Mouse (Mus musculus) ES-Bruce4 (cell line): ENCODE data around the gene Slc43a1. TPM values are rescaled to one million over a fixed set of nuclear protein-coding genes. Genes with fewer than 3 reads are reported as not detected.

Experiments
- H3K27ac ChIP-seq: 2 replicates; pipeline ENCODE4 v1.5.1; 2012; ENCODE audit warnings: low read length, inconsistent platforms; ENCODE audit not compliant: insufficient read depth
- H3K27me3 ChIP-seq: 2 replicates; pipeline ENCODE4 v1.6.1; 2012; ENCODE audit warnings: mild to moderate bottlenecking, low read length, inconsistent platforms; ENCODE audit not compliant: control insufficient read depth, poor library complexity, insufficient read depth, severe bottlenecking
- H3K36me3 ChIP-seq: 2 replicates; pipeline ENCODE4 v1.6.1; 2012; ENCODE audit warnings: inconsistent platforms, mild to moderate bottlenecking, low read length, moderate library complexity; ENCODE audit not compliant: control insufficient read depth, poor library complexity, insufficient read depth, severe bottlenecking
- H3K4me1 ChIP-seq: one replicate; pipeline ENCODE4 v1.8.1; 2011; ENCODE audit warnings: low read length; ENCODE audit not compliant: control insufficient read depth, insufficient read depth
- H3K4me3 ChIP-seq: 2 replicates; pipeline ENCODE4 v1.5.1; 2011; ENCODE audit warnings: low read depth, mild to moderate bottlenecking, low read length
- H3K9ac ChIP-seq: 2 replicates; pipeline ENCODE4 v1.6.1; 2012; ENCODE audit warnings: low read depth, mild to moderate bottlenecking, inconsistent platforms; ENCODE audit not compliant: poor library complexity, severe bottlenecking
- H3K9me3 ChIP-seq: replicated peaks from 2 replicates; pipeline ENCODE4 v1.6.1; 2012; ENCODE audit warnings: mild to moderate bottlenecking, low read length, inconsistent platforms; ENCODE audit not compliant: control insufficient read depth, poor library complexity, insufficient read depth, severe bottlenecking
- CTCF ChIP-seq: IDR thresholded peaks from one replicate; pipeline ENCODE4 v1.8.1; 2011; ENCODE audit warnings: low read depth, low read length
- EP300 ChIP-seq: IDR thresholded peaks from 2 replicates; pipeline ENCODE4 v1.6.1; 2011; ENCODE audit warnings: low read depth, low read length; ENCODE audit not compliant: insufficient read depth
- POLR2A ChIP-seq: IDR thresholded peaks from one replicate; pipeline ENCODE4 v1.8.1; 2011; ENCODE audit warnings: low read length; ENCODE audit not compliant: insufficient read depth
- polyA plus RNA-seq: library from polyadenylated mRNA; stranded (reverse); fragments of >200 nt; gene quantifications from 2 replicates; pipeline ENCODE4 v1.2.4, GENCODE M21; 2011; ENCODE audit warnings: low read depth; ENCODE audit not compliant: missing spikeins, insufficient read depth, insufficient read length

Slc43a1 gene
- polyA plus RNA-seq, 1 experiment = 11.5 TPM

DNA sequence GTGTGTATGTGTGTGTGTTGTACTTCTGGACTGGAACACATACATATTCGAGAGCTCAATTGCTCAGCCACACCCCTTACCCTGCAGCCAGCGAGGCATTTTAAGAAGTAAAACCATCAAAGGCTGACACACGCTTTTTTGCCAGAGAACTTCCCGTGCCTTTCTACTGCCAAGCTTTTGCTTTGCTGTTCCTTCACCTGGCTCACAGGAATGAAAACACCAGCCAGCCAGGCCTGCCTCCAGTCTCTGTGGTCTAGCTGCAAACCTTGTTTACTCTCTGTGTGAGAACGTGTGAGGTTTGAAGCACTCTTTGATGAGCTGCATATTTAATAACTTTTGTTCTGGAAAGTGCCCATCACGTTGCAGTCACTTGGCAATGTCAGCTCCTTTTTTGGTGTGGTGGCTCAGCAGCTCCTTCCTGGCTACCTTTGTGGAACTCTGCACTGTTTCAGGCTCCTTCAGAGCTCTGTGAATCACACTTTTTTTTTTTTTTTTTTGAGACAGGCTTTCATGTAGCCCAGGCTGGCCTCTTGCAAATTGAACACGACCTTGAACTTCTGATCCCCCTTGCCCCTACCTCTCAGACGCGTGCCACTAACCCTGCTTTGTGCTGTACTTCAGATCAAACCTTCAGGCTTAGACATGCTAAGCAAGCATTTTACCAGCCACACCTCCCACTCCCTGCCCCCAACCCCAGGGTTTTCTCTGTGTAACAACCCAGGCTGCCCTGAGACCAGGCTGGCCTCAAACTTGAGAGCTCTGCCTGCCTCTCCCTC lies 645 bp upstream of the Slc43a1 start:
- peaks cover 9% of the 10 kb centered on the region for H3K4me1 ChIP-seq
- H3K9ac ChIP-seq = no peak overlapping the region
- H3K27ac ChIP-seq = peak overlapping the region; percentile 35; the same call in 1 of the 2 replicates
- TF ChIP-seq CTCF = no peak
- peak; percentile 97 for TF ChIP-seq EP300
- H3K36me3 ChIP-seq = no peaks in the 10 kb centered on the region
- no peaks in the 10 kb centered on the region for H3K27me3 ChIP-seq
- H3K9me3 ChIP-seq = no peaks in the 10 kb centered on the region
- no peak overlapping the region for H3K4me3 ChIP-seq

DNA sequence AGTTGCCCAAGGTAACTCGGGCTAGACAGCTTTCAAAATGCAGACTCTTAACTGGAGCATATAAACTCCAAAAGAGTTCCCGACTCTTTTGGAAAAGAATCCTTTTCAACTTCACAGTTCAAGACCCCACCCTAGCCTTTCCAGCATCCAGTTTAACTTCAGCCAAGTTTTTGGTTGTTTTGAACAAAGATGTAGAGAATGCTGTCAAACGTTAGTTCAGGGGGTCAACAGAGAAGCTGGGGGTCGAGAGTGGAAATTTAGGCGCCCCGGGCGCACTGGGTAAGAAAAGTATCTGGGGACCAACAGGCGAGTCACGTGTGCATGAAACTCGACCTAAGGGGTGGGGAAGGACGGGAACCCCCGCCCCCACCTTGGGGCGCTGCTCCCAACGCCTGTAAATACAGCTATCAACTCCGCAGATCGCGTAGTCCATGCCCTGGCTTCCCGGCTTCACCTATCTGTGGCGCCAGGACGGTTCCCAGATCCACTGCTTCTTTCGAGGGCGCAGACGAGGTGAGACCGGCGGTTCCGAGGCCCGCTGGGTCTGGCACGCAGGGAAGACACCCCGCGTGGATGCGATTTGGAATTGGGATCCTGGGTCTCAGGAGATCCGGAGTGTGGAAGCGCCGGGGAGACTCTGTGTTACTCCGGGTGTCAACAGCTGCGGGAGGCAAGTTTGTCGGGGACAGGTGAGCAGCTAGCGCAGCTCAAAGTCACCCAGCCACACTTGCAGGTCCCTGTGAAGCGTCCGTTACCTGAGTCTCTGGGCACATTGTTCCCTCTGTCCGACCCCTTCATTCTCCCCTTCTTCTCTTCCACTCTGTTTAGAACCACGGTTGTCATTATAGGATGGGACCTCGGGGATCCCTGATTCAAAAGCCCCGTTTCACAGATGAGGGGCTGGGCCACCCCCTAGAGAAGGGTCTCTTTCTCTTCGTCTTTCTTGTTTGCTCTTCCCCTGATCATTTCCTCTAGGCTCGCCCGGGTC lies 637 bp downstream of the Slc43a1 start:
- Histone ChIP-seq H3K4me1 (peaks cover 9% of the 10 kb centered on the region), H3K27ac (no peak overlapping the region), H3K9me3 (no peaks in the 10 kb centered on the region), H3K36me3 (no peaks in the 10 kb centered on the region; the same call in 1 of the 2 replicates), H3K4me3 (peak overlapping the region; percentile 86), H3K9ac (peak overlapping the region; percentile 64), H3K27me3 (no peaks in the 10 kb centered on the region)
- peak; percentile 85 for TF ChIP-seq EP300
- peak; percentile 54 for TF ChIP-seq POLR2A
- no peak for TF ChIP-seq CTCF

- H3K9ac ChIP-seq = peak overlapping the region; percentile 64
- TF ChIP-seq EP300 (no peak), POLR2A (no peak), CTCF (no peak)
- H3K27ac ChIP-seq = no peak overlapping the region
- H3K4me1 ChIP-seq = peaks cover 9% of the 10 kb centered on the region
- H3K4me3 ChIP-seq = peak overlapping the region; percentile 86
- H3K9me3 ChIP-seq = no peaks in the 10 kb centered on the region
- H3K36me3 ChIP-seq = no peaks in the 10 kb centered on the region; the same call in 1 of the 2 replicates
- H3K27me3 ChIP-seq = no peaks in the 10 kb centered on the region
Measured at GRCm38 (mm10) chr2:84840016-84840747, 1.5 kb downstream of the Slc43a1 start.

- peak overlapping the region; percentile 86 for H3K4me3 ChIP-seq
- no peak overlapping the region for H3K27ac ChIP-seq
- H3K36me3 ChIP-seq = no peaks in the 10 kb centered on the region; the same call in 1 of the 2 replicates
- no peaks in the 10 kb centered on the region for H3K9me3 ChIP-seq
- H3K4me1 ChIP-seq = peaks cover 9% of the 10 kb centered on the region
- H3K9ac ChIP-seq = peak overlapping the region; percentile 64
- H3K27me3 ChIP-seq = no peaks in the 10 kb centered on the region
- no peak for TF ChIP-seq POLR2A
- TF ChIP-seq CTCF = no peak
- TF ChIP-seq EP300 = 0 out of 2 replicates have a peak, but pooled peaks have one; percentile 16
Measured at GRCm38 (mm10) chr2:84840748-84841563, 2.3 kb downstream of the Slc43a1 start.

DNA sequence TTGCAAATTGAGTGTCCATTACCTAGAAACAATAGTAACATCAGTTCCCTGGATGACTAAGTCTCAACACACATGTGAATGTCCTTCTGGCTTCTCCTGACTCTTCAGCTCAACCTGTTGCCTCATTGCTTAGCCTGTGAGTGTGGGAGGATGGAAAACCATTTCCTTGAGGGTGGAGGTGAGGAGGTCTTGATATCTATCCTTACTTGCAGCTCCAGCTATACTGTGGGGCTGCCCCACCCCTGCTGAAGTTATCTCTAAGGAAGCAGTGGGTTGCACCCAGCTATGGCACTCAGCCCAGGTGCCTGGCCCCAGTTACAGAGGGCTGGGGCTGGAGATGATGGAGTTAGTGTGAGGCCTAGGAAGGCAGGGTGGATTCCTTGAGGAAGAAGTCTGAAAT lies 3.3 kb downstream of the Slc43a1 start:
- peaks cover 8% of the 10 kb centered on the region for H3K4me1 ChIP-seq
- no peak overlapping the region for H3K4me3 ChIP-seq
- H3K36me3 ChIP-seq = no peaks in the 10 kb centered on the region; the same call in 1 of the 2 replicates
- no peaks in the 10 kb centered on the region for H3K9me3 ChIP-seq
- H3K27ac ChIP-seq = no peak overlapping the region
- no peaks in the 10 kb centered on the region for H3K27me3 ChIP-seq
- no peak overlapping the region for H3K9ac ChIP-seq
- TF ChIP-seq POLR2A = no peak
- no peak for TF ChIP-seq EP300
- no peak for TF ChIP-seq CTCF
